10 mouse cellular contexts compared by ENCODE assay signal in genomic region chr2:131542531-131542930, GRCm38 (mm10). TPM values are rescaled to one million over a fixed set of nuclear protein-coding genes. Genes with fewer than 3 reads are reported as not detected.
DNase-seq lines count a peak whose midpoint lies in the region; ATAC-seq and TF ChIP-seq lines count a peak whose summit lies in the region.
"Had no signal": no experiment of that assay in that cellular context is flagged by ENCODE, and none has a peak within 500 bp of the region (broad histone marks: within the 10 kb centered on the region; RNA-seq: fewer than 3 reads in every experiment).

No protein-coding gene starts in this region.

- WGBS in hindbrain, embryonic 11.5 days: 23% methylated on average over 6 of the region's 6 CpGs
- WGBS in hindbrain, embryonic 13.5 days: 31% methylated on average over 6 of the region's 6 CpGs
- 37% methylated on average over 6 of the region's 6 CpGs for WGBS in lung, adult 2 months

- H3K36me3 ChIP-seq in hindbrain, embryonic 11.5 days (ENCODE audit: control insufficient read depth, insufficient read depth, low read length): no peaks in the 10 kb centered on the region
- H3K36me3 ChIP-seq in hindbrain, embryonic 13.5 days: no peaks in the 10 kb centered on the region

- H3K27ac ChIP-seq in hindbrain, embryonic 11.5 days (ENCODE audit: low read depth, low read length): no peak overlapping the region
- no peak overlapping the region for H3K27ac ChIP-seq in hindbrain, embryonic 13.5 days

- no peaks in the 10 kb centered on the region for H3K9me3 ChIP-seq in hindbrain, embryonic 11.5 days (ENCODE audit: control insufficient read depth, low read length)
- no peaks in the 10 kb centered on the region for H3K9me3 ChIP-seq in hindbrain, embryonic 13.5 days

- no peak overlapping the region for H3K4me3 ChIP-seq in hindbrain, embryonic 11.5 days (ENCODE audit: low read depth, low read length)
- no peak overlapping the region for H3K4me3 ChIP-seq in hindbrain, embryonic 13.5 days
- H3K4me3 ChIP-seq in lung, adult 2 months (replicated peaks; ENCODE audit: extremely low read depth, low read depth, low read length): no peak overlapping the region

- H3K27me3 ChIP-seq in hindbrain, embryonic 11.5 days (ENCODE audit: control insufficient read depth, insufficient read depth, low read length): peaks cover 21% of the 10 kb centered on the region
- peaks cover 28% of the 10 kb centered on the region for H3K27me3 ChIP-seq in hindbrain, embryonic 13.5 days

- ATAC-seq in hindbrain, embryonic 11.5 days (ENCODE audit: low FRiP score): peak; percentile 22; the same call in 1 of the 2 replicates
- no peak for ATAC-seq in hindbrain, embryonic 13.5 days (ENCODE audit: low FRiP score)
- ATAC-seq: activated CD4-positive, CD25-positive, alpha-beta regulatory T cell, adult 4 months had no signal

- no peak overlapping the region for H3K4me2 ChIP-seq in hindbrain, embryonic 11.5 days (replicated peaks; ENCODE audit: low read depth, low read length)
- no peak overlapping the region for H3K4me2 ChIP-seq in hindbrain, embryonic 13.5 days

- no peak overlapping the region for H3K9ac ChIP-seq in hindbrain, embryonic 11.5 days (ENCODE audit: low read depth, low read length)
- H3K9ac ChIP-seq in hindbrain, embryonic 13.5 days: no peak overlapping the region

- TF ChIP-seq CTCF in lung, adult 2 months (IDR thresholded peaks at IDR 0.05; ENCODE audit: insufficient read depth, low read length): no peak

- DNase-seq in hindbrain, embryonic 11.5 days (ENCODE audit: low spot score): peak; percentile 34
- peak; percentile 16 for DNase-seq in lung, postnatal 36 days
- no peak for DNase-seq in lung, adult 2 months
- DNase-seq in ZHBTc4 (ENCODE audit: low read depth, low spot score): peak; percentile 82
- DNase-seq in retina, postnatal 1 day: peak; percentile 76
- DNase-seq in adrenal gland, adult (ENCODE audit: inconsistent age in 2 of 2, low spot score in 1 of 2): no peak
- DNase-seq: cerebellum, postnatal 36 days; spleen, adult 18-20 months had no signal

- no peak for TF ChIP-seq POLR2A in lung, adult 2 months (IDR thresholded peaks at IDR 0.05; ENCODE audit: borderline replicate concordance, extremely low read depth, low read depth, low read length)

- no peaks in the 10 kb centered on the region for H3K4me1 ChIP-seq in hindbrain, embryonic 11.5 days (replicated peaks; ENCODE audit: control insufficient read depth, insufficient read depth, low read length)
- peaks cover 16% of the 10 kb centered on the region for H3K4me1 ChIP-seq in hindbrain, embryonic 13.5 days (replicated peaks)
- H3K4me1 ChIP-seq in lung, adult 2 months (ENCODE audit: control insufficient read depth, insufficient read depth, low read length): 0 out of 2 replicates have a peak, but pooled peaks cover 3% of the 10 kb centered on the region

RNA-seq across cellular contexts. Expression of gene Adra1d, which starts 19.6 kb away (rescaled TPM):
- 0.17 and 0.18 TPM in 2 replicates for polyA plus RNA-seq in hindbrain, embryonic 11.5 days (2014; fragmentation: Nextera tagmentation; extraction: Ambion mirVana)
- polyA plus RNA-seq in hindbrain, embryonic 13.5 days (2015; fragmentation: Nextera tagmentation; extraction: Ambion mirVana): 0.10 and 0.25 TPM in 2 replicates
- 5.9 and 7.6 TPM in 2 replicates for polyA plus RNA-seq in lung, adult 2 months (2012; rRNA removed)
- polyA plus RNA-seq: activated CD4-positive, CD25-positive, alpha-beta regulatory T cell, adult 4 months had no signal

RNA-seq across cellular contexts. Expression of gene Smox, which starts 51.2 kb away (rescaled TPM):
- polyA plus RNA-seq in hindbrain, embryonic 11.5 days (2014; fragmentation: Nextera tagmentation; extraction: Ambion mirVana): 25.6 and 26.5 TPM in 2 replicates
- polyA plus RNA-seq in hindbrain, embryonic 13.5 days (2015; fragmentation: Nextera tagmentation; extraction: Ambion mirVana): 47.9 and 50.1 TPM in 2 replicates
- 28.4 and 29.6 TPM in 2 replicates for polyA plus RNA-seq in lung, adult 2 months (2012; rRNA removed)

Comparison
In these comparisons a context has a peak if more than half of its experiments do, and no peak if none do; other contexts are left out.
1. DNase-seq: peak in hindbrain, embryonic 11.5 days (single experiment), lung, postnatal 36 days (single experiment), ZHBTc4 (single experiment) and retina, postnatal 1 day (single experiment); none in lung, adult 2 months (single experiment) and adrenal gland, adult (0 of 2).